Mouse (Mus musculus): ENCODE measurements around the gene Oxsr1. TPM values are rescaled to one million over a fixed set of nuclear protein-coding genes. Genes with fewer than 3 reads are reported as not detected.
"Not testable (repeated sequence)": the region's sequence is repeated elsewhere in the genome, so short reads cannot be mapped to it uniquely, and the experiment has no call there.

Oxsr1 gene
- 11.7 TPM in 2 replicates for polyA plus RNA-seq (2015; fragmentation: Nextera tagmentation; extraction: Ambion mirVana)

GRCm38 (mm10) chr9:119322289-119323259 lies at the start of gene Oxsr1:
Gene Oxsr1, minus strand, starts transcription at chr9:119322427.
- Histone ChIP-seq H3K27ac (ENCODE audit: low read length) (peak within 1 kb of the TSS; percentile 97), H3K27me3 (ENCODE audit: control insufficient read depth, insufficient read depth, low read length) (no peaks in the 10 kb centered on the region), H3K9ac (ENCODE audit: low read length) (peak within 1 kb of the TSS; percentile 85), H3K36me3 (ENCODE audit: control insufficient read depth, insufficient read depth, low read length) (no peaks in the 10 kb centered on the region), H3K4me3 (replicated peaks; ENCODE audit: low read length) (peak within 1 kb of the TSS; percentile 78), H3K4me2 (ENCODE audit: low read depth, low read length) (peak within 1 kb of the TSS; percentile 71), H3K4me1 (ENCODE audit: control insufficient read depth, insufficient read depth, low read length) (no peaks in the 10 kb centered on the region), H3K9me3 (replicated peaks; ENCODE audit: control insufficient read depth, low read length) (no peaks in the 10 kb centered on the region)
- under 1% methylated on average over 76 of the region's 76 CpGs for WGBS
- ATAC-seq (ENCODE audit: insufficient read depth, low FRiP score) = peak; percentile 98

- Histone ChIP-seq H3K36me3 (ENCODE audit: control insufficient read depth, insufficient read depth, low read length) (no peaks in the 10 kb centered on the region), H3K27ac (ENCODE audit: low read length) (no peak overlapping the region), H3K9ac (ENCODE audit: low read length) (no peak overlapping the region), H3K4me3 (replicated peaks; ENCODE audit: low read length) (no peak overlapping the region), H3K9me3 (replicated peaks; ENCODE audit: control insufficient read depth, low read length) (no peaks in the 10 kb centered on the region), H3K4me1 (ENCODE audit: control insufficient read depth, insufficient read depth, low read length) (no peaks in the 10 kb centered on the region), H3K27me3 (ENCODE audit: control insufficient read depth, insufficient read depth, low read length) (no peaks in the 10 kb centered on the region), H3K4me2 (ENCODE audit: low read depth, low read length) (no peak overlapping the region)
- WGBS = 60% methylated on average over 4 of the region's 4 CpGs
- ATAC-seq (ENCODE audit: insufficient read depth, low FRiP score) = no peak
These were observed 49.0 kb upstream of the Oxsr1 start for GRCm38 (mm10) chr9:119371251-119371650.

DNA sequence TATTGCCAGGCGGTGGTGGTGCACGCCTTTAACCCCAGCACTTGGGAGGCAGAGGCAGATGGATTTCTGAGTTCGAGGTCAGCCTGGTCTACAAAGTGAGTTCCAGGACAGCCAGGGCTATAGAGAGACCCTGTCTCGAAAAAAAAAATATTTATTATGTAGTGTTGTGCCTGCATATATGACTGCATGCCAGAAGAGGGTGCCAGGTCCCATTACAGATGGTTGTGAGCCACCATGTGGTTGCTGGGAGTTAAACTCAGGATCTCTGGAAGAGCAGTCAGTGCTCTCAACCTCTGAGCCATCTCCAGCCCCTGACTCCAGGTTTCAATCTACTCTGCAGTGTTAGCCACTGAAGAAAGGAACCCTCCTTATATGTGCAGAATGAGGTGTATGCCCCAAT lies 48.5 kb upstream of the Oxsr1 start:
- not testable (repeated sequence) for H3K4me3 ChIP-seq (replicated peaks; ENCODE audit: low read length); H3K9ac ChIP-seq (ENCODE audit: low read length); H3K9me3 ChIP-seq (replicated peaks; ENCODE audit: control insufficient read depth, low read length); H3K36me3 ChIP-seq (ENCODE audit: control insufficient read depth, insufficient read depth, low read length); ATAC-seq (ENCODE audit: insufficient read depth, low FRiP score); H3K4me2 ChIP-seq (ENCODE audit: low read depth, low read length); H3K27ac ChIP-seq (ENCODE audit: low read length); H3K27me3 ChIP-seq (ENCODE audit: control insufficient read depth, insufficient read depth, low read length); H3K4me1 ChIP-seq (ENCODE audit: control insufficient read depth, insufficient read depth, low read length)
- WGBS = 83% methylated on average over 4 of the region's 4 CpGs

GRCm38 (mm10) chr9:119368367-119368766 lies 46.1 kb upstream of the Oxsr1 start:
- H3K27me3 ChIP-seq (ENCODE audit: control insufficient read depth, insufficient read depth, low read length) = no peaks in the 10 kb centered on the region
- H3K4me3 ChIP-seq (replicated peaks; ENCODE audit: low read length) = no peak overlapping the region
- H3K9me3 ChIP-seq (replicated peaks; ENCODE audit: control insufficient read depth, low read length) = no peaks in the 10 kb centered on the region
- no peak overlapping the region for H3K27ac ChIP-seq (ENCODE audit: low read length)
- no peaks in the 10 kb centered on the region for H3K4me1 ChIP-seq (ENCODE audit: control insufficient read depth, insufficient read depth, low read length)
- WGBS = 87% methylated on average over 3 of the region's 3 CpGs
- H3K36me3 ChIP-seq (ENCODE audit: control insufficient read depth, insufficient read depth, low read length) = no peaks in the 10 kb centered on the region
- no peak overlapping the region for H3K4me2 ChIP-seq (ENCODE audit: low read depth, low read length)
- no peak for ATAC-seq (ENCODE audit: insufficient read depth, low FRiP score)
- H3K9ac ChIP-seq (ENCODE audit: low read length) = no peak overlapping the region

DNA sequence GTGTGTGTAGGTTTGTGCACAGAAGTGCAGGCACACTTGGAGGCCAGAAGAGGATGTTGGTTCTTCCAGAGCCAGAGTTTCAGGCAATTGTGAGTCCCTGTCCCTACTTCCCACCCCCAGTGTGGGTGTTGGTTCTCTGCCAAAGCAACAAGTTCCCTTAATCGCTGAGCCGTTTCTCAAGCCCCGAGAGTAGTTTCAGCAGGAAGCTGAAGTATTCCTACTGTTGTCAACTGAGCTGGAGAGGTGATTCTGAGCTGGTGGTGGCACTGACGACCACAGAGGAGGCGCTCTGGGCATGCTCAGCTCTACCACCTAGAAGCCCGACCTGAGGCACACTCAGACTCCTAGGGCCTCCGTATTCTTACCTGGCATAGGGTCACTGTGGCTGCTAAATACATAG lies 43.1 kb upstream of the Oxsr1 start, which contains the start of gene Slc22a14:
Gene Slc22a14 (minus strand): TSS at position 270 of the 400 bp plus-strand sequence.
- H3K4me1 ChIP-seq (ENCODE audit: control insufficient read depth, insufficient read depth, low read length) = no peaks in the 10 kb centered on the region
- no peak within 1 kb of the TSS for H3K4me2 ChIP-seq (ENCODE audit: low read depth, low read length)
- 75% methylated on average over 7 of the region's 7 CpGs for WGBS
- H3K9ac ChIP-seq (ENCODE audit: low read length) = no peak within 1 kb of the TSS
- H3K36me3 ChIP-seq (ENCODE audit: control insufficient read depth, insufficient read depth, low read length) = no peaks in the 10 kb centered on the region
- no peak for ATAC-seq (ENCODE audit: insufficient read depth, low FRiP score)
- H3K27me3 ChIP-seq (ENCODE audit: control insufficient read depth, insufficient read depth, low read length) = no peaks in the 10 kb centered on the region
- H3K4me3 ChIP-seq (replicated peaks; ENCODE audit: low read length) = no peak within 1 kb of the TSS
- no peaks in the 10 kb centered on the region for H3K9me3 ChIP-seq (replicated peaks; ENCODE audit: control insufficient read depth, low read length)
- no peak within 1 kb of the TSS for H3K27ac ChIP-seq (ENCODE audit: low read length)

DNA sequence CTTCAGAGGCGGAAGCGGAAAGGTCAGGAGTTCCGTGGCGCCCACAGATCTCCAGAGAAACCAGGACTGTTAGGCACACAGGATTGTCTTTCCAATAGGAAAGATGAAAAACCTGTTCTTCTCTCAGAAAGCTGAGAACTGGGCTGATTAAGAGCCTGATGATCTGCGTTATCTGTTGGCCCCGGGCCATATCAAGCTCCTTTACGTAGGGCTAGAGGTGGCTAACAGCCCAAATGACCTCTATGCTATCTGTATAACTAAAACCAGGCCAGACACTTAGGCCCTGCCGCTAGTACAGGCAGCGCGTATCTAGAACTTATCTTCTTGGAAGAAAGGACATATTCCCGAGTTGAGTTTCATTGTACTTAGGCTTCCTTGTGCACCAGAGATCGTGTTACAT lies 41.0 kb upstream of the Oxsr1 start:
- WGBS = 77% methylated on average over 12 of the region's 12 CpGs
- no peaks in the 10 kb centered on the region for H3K36me3 ChIP-seq (ENCODE audit: control insufficient read depth, insufficient read depth, low read length)
- no peak overlapping the region for H3K27ac ChIP-seq (ENCODE audit: low read length)
- H3K4me1 ChIP-seq (ENCODE audit: control insufficient read depth, insufficient read depth, low read length) = 0 out of 2 replicates have a peak, but pooled peaks cover 1% of the 10 kb centered on the region
- H3K9ac ChIP-seq (ENCODE audit: low read length) = no peak overlapping the region
- H3K4me2 ChIP-seq (ENCODE audit: low read depth, low read length) = no peak overlapping the region
- H3K9me3 ChIP-seq (replicated peaks; ENCODE audit: control insufficient read depth, low read length) = no peaks in the 10 kb centered on the region
- H3K27me3 ChIP-seq (ENCODE audit: control insufficient read depth, insufficient read depth, low read length) = no peaks in the 10 kb centered on the region
- no peak overlapping the region for H3K4me3 ChIP-seq (replicated peaks; ENCODE audit: low read length)
- peak; percentile 58; the same call in 1 of the 2 replicates for ATAC-seq (ENCODE audit: insufficient read depth, low FRiP score)

DNA sequence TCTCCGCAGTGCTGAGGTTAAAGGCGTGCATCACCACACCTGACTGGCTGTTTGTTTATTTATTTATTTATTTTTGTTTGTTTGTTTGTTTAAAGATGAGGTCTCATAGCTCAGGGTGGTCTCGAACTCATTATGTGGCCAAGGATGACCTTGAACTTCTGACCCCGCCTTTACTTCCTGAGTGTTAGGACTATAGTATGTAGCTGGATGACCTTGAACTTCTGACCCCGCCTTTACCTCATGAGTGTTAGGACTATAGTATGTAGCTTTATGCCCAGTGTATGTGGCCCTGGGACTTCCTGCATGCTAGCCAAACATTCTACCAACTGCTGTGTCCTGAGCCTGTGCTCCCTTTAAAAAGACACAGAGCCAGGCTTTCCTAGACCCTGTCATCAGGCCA lies 39.2 kb upstream of the Oxsr1 start:
- Histone ChIP-seq H3K9ac (ENCODE audit: low read length) (no peak overlapping the region), H3K4me3 (replicated peaks; ENCODE audit: low read length) (no peak overlapping the region), H3K27me3 (ENCODE audit: control insufficient read depth, insufficient read depth, low read length) (no peaks in the 10 kb centered on the region), H3K9me3 (replicated peaks; ENCODE audit: control insufficient read depth, low read length) (no peaks in the 10 kb centered on the region), H3K36me3 (ENCODE audit: control insufficient read depth, insufficient read depth, low read length) (no peaks in the 10 kb centered on the region), H3K27ac (ENCODE audit: low read length) (no peak overlapping the region), H3K4me1 (ENCODE audit: control insufficient read depth, insufficient read depth, low read length) (peaks cover 8% of the 10 kb centered on the region; the same call in 1 of the 2 replicates), H3K4me2 (ENCODE audit: low read depth, low read length) (no peak overlapping the region)
- 86% methylated on average over 5 of the region's 5 CpGs for WGBS
- no peak for ATAC-seq (ENCODE audit: insufficient read depth, low FRiP score)

GRCm38 (mm10) chr9:119358058-119358429 lies 35.8 kb upstream of the Oxsr1 start:
- 36% methylated on average over 9 of the region's 9 CpGs for WGBS
- no peaks in the 10 kb centered on the region for H3K36me3 ChIP-seq (ENCODE audit: control insufficient read depth, insufficient read depth, low read length)
- ATAC-seq (ENCODE audit: insufficient read depth, low FRiP score) = no peak
- no peaks in the 10 kb centered on the region for H3K27me3 ChIP-seq (ENCODE audit: control insufficient read depth, insufficient read depth, low read length)
- H3K9me3 ChIP-seq (replicated peaks; ENCODE audit: control insufficient read depth, low read length) = no peaks in the 10 kb centered on the region
- peak overlapping the region; percentile 95 for H3K4me2 ChIP-seq (ENCODE audit: low read depth, low read length)
- peak overlapping the region; percentile 77 for H3K4me3 ChIP-seq (replicated peaks; ENCODE audit: low read length)
- no peak overlapping the region for H3K27ac ChIP-seq (ENCODE audit: low read length)
- peaks cover 8% of the 10 kb centered on the region; the same call in 1 of the 2 replicates for H3K4me1 ChIP-seq (ENCODE audit: control insufficient read depth, insufficient read depth, low read length)
- peak overlapping the region; percentile 81 for H3K9ac ChIP-seq (ENCODE audit: low read length)

DNA sequence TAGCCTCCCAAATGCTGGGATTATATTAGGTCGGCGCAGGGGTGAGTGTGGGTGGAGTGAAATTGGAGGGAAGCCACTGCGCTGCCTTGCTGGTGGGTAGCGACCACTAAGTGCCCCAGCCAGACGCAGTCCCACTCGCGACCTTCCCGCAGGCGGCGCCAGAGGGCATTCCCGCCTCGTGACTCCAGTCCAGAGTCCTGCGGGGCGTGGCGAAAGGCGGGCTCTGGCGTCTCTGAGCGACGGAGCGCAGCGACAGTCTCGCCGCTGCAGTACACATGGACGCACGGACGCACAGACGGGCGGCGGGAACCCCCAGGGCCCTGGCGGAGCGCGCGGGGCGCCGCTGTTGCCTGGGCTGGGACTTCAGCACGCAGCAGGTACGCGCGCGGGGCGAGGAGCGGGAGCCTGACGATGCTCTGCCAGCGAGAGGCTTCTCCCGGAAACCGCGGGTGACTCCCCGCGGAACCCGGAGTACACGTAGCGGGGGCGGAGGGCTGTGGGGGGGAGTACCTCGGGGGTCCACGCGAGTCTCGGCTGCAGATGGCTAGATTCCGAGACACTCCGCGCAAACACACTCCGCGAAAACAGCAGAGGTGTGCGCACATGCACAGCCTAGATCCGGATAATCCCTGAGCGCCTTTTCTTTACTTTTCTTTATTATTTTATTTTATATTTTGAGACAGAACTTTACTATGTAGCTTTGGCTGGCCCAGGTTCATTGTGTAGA lies 35.3 kb upstream of the Oxsr1 start, which contains the start of gene Xylb:
Gene Xylb (plus strand): TSS at position 51 of the 727 bp plus-strand sequence.
- peak; percentile 92 for ATAC-seq (ENCODE audit: insufficient read depth, low FRiP score)
- Histone ChIP-seq H3K27ac (ENCODE audit: low read length) (no peak within 1 kb of the TSS), H3K36me3 (ENCODE audit: control insufficient read depth, insufficient read depth, low read length) (no peaks in the 10 kb centered on the region), H3K4me2 (ENCODE audit: low read depth, low read length) (peak within 1 kb of the TSS; percentile 95), H3K9ac (ENCODE audit: low read length) (peak within 1 kb of the TSS; percentile 81), H3K4me3 (replicated peaks; ENCODE audit: low read length) (peak within 1 kb of the TSS; percentile 77), H3K4me1 (ENCODE audit: control insufficient read depth, insufficient read depth, low read length) (peaks cover 8% of the 10 kb centered on the region; the same call in 1 of the 2 replicates), H3K27me3 (ENCODE audit: control insufficient read depth, insufficient read depth, low read length) (no peaks in the 10 kb centered on the region), H3K9me3 (replicated peaks; ENCODE audit: control insufficient read depth, low read length) (no peaks in the 10 kb centered on the region)
- 2% methylated on average over 65 of the region's 65 CpGs for WGBS
